Mouse (Mus musculus) MEL (cell line): ENCODE data around the gene Vdac2. TPM values are rescaled to one million over a fixed set of nuclear protein-coding genes. Genes with fewer than 3 reads are reported as not detected.
A peak's percentile ranks its signal among the peaks of the same experiment; 100 is the strongest.

Experiments
- DNase-seq: peaks from one replicate; pipeline ENCODE4 v3.0.0; 2011; ENCODE audit warnings: low read depth, low spot score
- H3K27ac ChIP-seq: 2 replicates; pipeline ENCODE4 v1.5.1; 2012; ENCODE audit warnings: low read depth, mild to moderate bottlenecking, control low read depth, low read length, moderate library complexity; ENCODE audit not compliant: control insufficient read depth
- H3K27me3 ChIP-seq, 2 experiments: fragments of 150-350 bp in 1 of 2; sonication (generic) in 1 of 2; 2 replicates each; pipeline ENCODE4 v1.6.1; 2012; ENCODE audit warnings: low read length in 2 of 2, mild to moderate bottlenecking in 2 of 2, improper control_type of control experiment in 1 of 2, moderate library complexity in 1 of 2; ENCODE audit not compliant: insufficient read depth in 2 of 2, control insufficient read depth in 1 of 2
- H3K36me3 ChIP-seq, 2 experiments: 2 replicates each; pipeline ENCODE4 v1.6.1; 2012 to 2014; ENCODE audit warnings: low read length in 2 of 2, improper control_type of control experiment in 1 of 2, inconsistent platforms in 1 of 2, mild to moderate bottlenecking in 1 of 2; ENCODE audit not compliant: insufficient read depth in 2 of 2, control insufficient read depth in 1 of 2
- H3K4me1 ChIP-seq, 2 experiments: fragments of 150-350 bp in 1 of 2; sonication (generic) in 1 of 2; 2 replicates each; pipeline ENCODE4 v1.6.1; 2012; ENCODE audit warnings: low read length in 2 of 2, improper control_type of control experiment in 1 of 2, mild to moderate bottlenecking in 1 of 2; ENCODE audit not compliant: insufficient read depth in 2 of 2, control insufficient read depth in 1 of 2
- H3K4me3 ChIP-seq, 2 experiments: fragments of 150-350 bp in 1 of 2; sonication (generic) in 1 of 2; 2 replicates each; pipeline ENCODE4 v1.5.1; 2012; ENCODE audit warnings: low read depth in 2 of 2, low read length in 2 of 2, mild to moderate bottlenecking in 2 of 2, moderate library complexity in 2 of 2, control low read depth in 1 of 2, improper control_type of control experiment in 1 of 2; ENCODE audit not compliant: control insufficient read depth in 1 of 2, insufficient read depth in 1 of 2
- H3K79me2 ChIP-seq: 2 replicates; pipeline ENCODE4 v1.6.1; 2012; ENCODE audit warnings: mild to moderate bottlenecking, low read length, moderate library complexity; ENCODE audit not compliant: control insufficient read depth, poor library complexity, insufficient read depth
- H3K9ac ChIP-seq: 2 replicates; pipeline ENCODE4 v1.6.1; 2012; ENCODE audit warnings: low read depth, mild to moderate bottlenecking, control low read depth, low read length, moderate library complexity; ENCODE audit not compliant: control insufficient read depth, poor library complexity, severe bottlenecking
- H3K9me3 ChIP-seq: fragments of 150-350 bp; sonication (generic); replicated peaks from 2 replicates; pipeline ENCODE4 v1.6.1; 2012; ENCODE audit warnings: mild to moderate bottlenecking, low read length, improper control_type of control experiment, moderate library complexity; ENCODE audit not compliant: insufficient read depth
- E2F4 ChIP-seq: IDR thresholded peaks from 2 replicates; pipeline ENCODE4 v1.6.1; 2011; ENCODE audit warnings: low read depth, low read length, improper control_type of control experiment, borderline replicate concordance
- ELF1 ChIP-seq: IDR thresholded peaks from 2 replicates; pipeline ENCODE4 v1.6.1; 2014; ENCODE audit warnings: low read depth, mild to moderate bottlenecking, inconsistent platforms, low read length, improper control_type of control experiment, moderate library complexity
- EP300 ChIP-seq, 2 experiments: IDR thresholded peaks; 2 replicates each; pipeline ENCODE4 v1.6.1; 2011; ENCODE audit warnings: improper control_type of control experiment in 2 of 2, low read length in 2 of 2, low read depth in 1 of 2, mild to moderate bottlenecking in 1 of 2
- ETS1 ChIP-seq: IDR thresholded peaks from 2 replicates; pipeline ENCODE4 v1.6.1; 2012; ENCODE audit warnings: low read depth, mild to moderate bottlenecking, inconsistent platforms, low read length, improper control_type of control experiment, moderate library complexity
- GABPA ChIP-seq: IDR thresholded peaks from 2 replicates; pipeline ENCODE4 v1.6.1; 2012; ENCODE audit warnings: low read depth, mild to moderate bottlenecking, inconsistent platforms, low read length, improper control_type of control experiment, moderate library complexity
- GATA1 ChIP-seq: IDR thresholded peaks from 2 replicates; pipeline ENCODE4 v1.6.1; 2011; ENCODE audit warnings: low read depth, low read length, improper control_type of control experiment
- KAT2A ChIP-seq: conservative IDR thresholded peaks from 2 replicates; pipeline ENCODE4 v1.6.1; 2012; ENCODE audit warnings: low read depth, low read length, improper control_type of control experiment, inconsistent platforms
- MAFK ChIP-seq: IDR thresholded peaks from 2 replicates; pipeline ENCODE4 v1.6.1; 2011; ENCODE audit warnings: low read depth, mild to moderate bottlenecking, low read length, improper control_type of control experiment, borderline replicate concordance
- MAX ChIP-seq: IDR thresholded peaks from 2 replicates; pipeline ENCODE4 v1.6.1; 2011; ENCODE audit warnings: low read length, improper control_type of control experiment
- MAZ ChIP-seq: IDR thresholded peaks from 2 replicates; pipeline ENCODE4 v1.6.1; 2012; ENCODE audit warnings: low read depth, mild to moderate bottlenecking, inconsistent platforms, low read length, improper control_type of control experiment
- MXI1 ChIP-seq: IDR thresholded peaks from 2 replicates; pipeline ENCODE4 v1.6.1; 2011; ENCODE audit warnings: mild to moderate bottlenecking, low read depth, low read length, improper control_type of control experiment
- MYB ChIP-seq: IDR thresholded peaks from 2 replicates; pipeline ENCODE4 v1.6.1; 2011; ENCODE audit warnings: mild to moderate bottlenecking, low read depth, low read length, improper control_type of control experiment
- MYC ChIP-seq: IDR thresholded peaks from 2 replicates; pipeline ENCODE4 v1.6.1; 2011; ENCODE audit warnings: low read depth, mild to moderate bottlenecking, low read length, improper control_type of control experiment, moderate library complexity
- NELFE ChIP-seq: IDR thresholded peaks from 2 replicates; pipeline ENCODE4 v1.6.1; 2011; ENCODE audit warnings: low read depth, low read length, improper control_type of control experiment
- NRF1 ChIP-seq: IDR thresholded peaks from 2 replicates; pipeline ENCODE4 v1.6.1; 2014; ENCODE audit warnings: low read depth, mild to moderate bottlenecking, inconsistent platforms, low read length, improper control_type of control experiment, moderate library complexity; ENCODE audit not compliant: poor library complexity, insufficient read depth, severe bottlenecking
- POLR2A ChIP-seq, 2 experiments: IDR thresholded peaks; 2 replicates each; pipeline ENCODE4 v1.6.1; 2011 to 2012; ENCODE audit warnings: low read length in 2 of 2, mild to moderate bottlenecking in 2 of 2, control low read depth in 1 of 2, improper control_type of control experiment in 1 of 2, low read depth in 1 of 2, moderate library complexity in 1 of 2; ENCODE audit not compliant: control insufficient read depth in 1 of 2, insufficient read depth in 1 of 2, poor library complexity in 1 of 2
- POLR2AphosphoS2 ChIP-seq: IDR thresholded peaks from 2 replicates; pipeline ENCODE4 v1.6.1; 2011; ENCODE audit warnings: low read length, improper control_type of control experiment
- RAD21 ChIP-seq: IDR thresholded peaks from 2 replicates; pipeline ENCODE4 v1.6.1; 2011; ENCODE audit warnings: mild to moderate bottlenecking, low read depth, low read length, improper control_type of control experiment
- RCOR1 ChIP-seq: IDR thresholded peaks from 2 replicates; pipeline ENCODE4 v1.6.1; 2012; ENCODE audit warnings: low read depth, mild to moderate bottlenecking, inconsistent platforms, low read length, improper control_type of control experiment
- SIN3A ChIP-seq: IDR thresholded peaks from 2 replicates; pipeline ENCODE4 v1.6.1; 2012; ENCODE audit warnings: low read length, improper control_type of control experiment, inconsistent platforms
- TAL1 ChIP-seq: IDR thresholded peaks from 2 replicates; pipeline ENCODE4 v1.6.1; 2012; ENCODE audit warnings: mild to moderate bottlenecking, inconsistent platforms, low read length, moderate library complexity, mixed read lengths
- TBP ChIP-seq: IDR thresholded peaks from 2 replicates; pipeline ENCODE4 v1.8.0; 2011; ENCODE audit warnings: low read depth, low read length, improper control_type of control experiment
- TCF12 ChIP-seq: IDR thresholded peaks from 2 replicates; pipeline ENCODE4 v1.6.1; 2014; ENCODE audit warnings: low read depth, mild to moderate bottlenecking, inconsistent platforms, low read length, improper control_type of control experiment, moderate library complexity
- UBTF ChIP-seq: IDR thresholded peaks from 2 replicates; pipeline ENCODE4 v1.6.1; 2012; ENCODE audit warnings: low read depth, mild to moderate bottlenecking, inconsistent platforms, low read length, improper control_type of control experiment, moderate library complexity, borderline replicate concordance; ENCODE audit not compliant: insufficient read depth
- USF1 ChIP-seq: IDR thresholded peaks from 2 replicates; pipeline ENCODE4 v1.6.1; 2014; ENCODE audit warnings: low read depth, mild to moderate bottlenecking, inconsistent platforms, low read length, improper control_type of control experiment, moderate library complexity
- ZC3H11A ChIP-seq: IDR thresholded peaks from 2 replicates; pipeline ENCODE4 v1.6.1; 2012; ENCODE audit warnings: low read depth, mild to moderate bottlenecking, inconsistent platforms, low read length, improper control_type of control experiment
- ZMIZ1 ChIP-seq: IDR thresholded peaks from 2 replicates; pipeline ENCODE4 v1.6.1; 2012; ENCODE audit warnings: low read depth, mild to moderate bottlenecking, inconsistent platforms, low read length, improper control_type of control experiment, moderate library complexity
- polyA plus RNA-seq, 2 experiments: library from polyadenylated mRNA; stranded (reverse) in 1 of 2; unstranded in 1 of 2; fragments of >175 nt in 1 of 2; fragments of >200 nt in 1 of 2; gene quantifications; 2 replicates each; pipeline versions ENCODE4 v1.2.1 to v1.2.4; 2012; ENCODE audit warnings: low replicate concordance in 2 of 2, low read depth in 1 of 2; ENCODE audit not compliant: insufficient read length in 2 of 2, insufficient read depth in 1 of 2, missing spikeins in 1 of 2
- total RNA-seq: library from RNA; depleted of rRNA; stranded (reverse); fragments of 300-350 nt; gene quantifications from 2 replicates; pipeline ENCODE4 v1.2.3, GENCODE M21; 2012

Vdac2 gene
- total and polyA plus RNA-seq, 3 experiments = 74.9 to 327 (median 247) TPM

GRCm38 (mm10) chr14:21822795-21823374 is 2.2 kb upstream of the Vdac2 start:
- TF ChIP-seq UBTF (0 out of 2 replicates have a peak, but pooled peaks have one; percentile 43), ZMIZ1 (no peak), MYB (peak; percentile 78), ELF1 (0 out of 2 replicates have a peak, but pooled peaks have one; percentile 26), ZC3H11A (0 out of 2 replicates have a peak, but pooled peaks have one; percentile 5), POLR2AphosphoS2 (peak; percentile 48; the same call in 1 of the 2 replicates), MAX (peak; percentile 21; the same call in 1 of the 2 replicates), MAZ (no peak), NRF1 (no peak), GATA1 (peak; percentile 84), NELFE (peak; percentile 55), POLR2A (IDR thresholded peaks at IDR 0.05; ENCODE audit: control insufficient read depth in 1 of 2, insufficient read depth in 1 of 2, low read depth in 1 of 2, low read length in 2 of 2, poor library complexity in 1 of 2) (peak; percentile 30 to 65; a peak in 2 of 4 replicates), TAL1 (peak; percentile 91), KAT2A (no peak), SIN3A (peak; percentile 73), GABPA (0 out of 2 replicates have a peak, but pooled peaks have one; percentile 18), MXI1 (peak; percentile 58), MYC (0 out of 2 replicates have a peak, but pooled peaks have one; percentile 47), TBP (peak; percentile 80), RAD21 (no peak), TCF12 (peak; percentile 80), EP300 (IDR thresholded peaks at IDR 0.05; ENCODE audit: low read depth in 1 of 2, low read length in 2 of 2) (peak; percentile 54 to 90), USF1 (peak; percentile 80), MAFK (no peak), E2F4 (no peak), RCOR1 (no peak), ETS1 (peak; percentile 84)
- Histone ChIP-seq H3K4me3 (peak overlapping the region; percentile 5 to 17), H3K27me3 (no peaks in the 10 kb centered on the region), H3K27ac (peak overlapping the region; percentile 89), H3K36me3 (peaks cover 0 to 15% of the 10 kb centered on the region in 2 experiments; a peak in 2 of 4 replicates), H3K4me1 (peaks cover 6 to 12% of the 10 kb centered on the region in 2 experiments), H3K9me3 (no peaks in the 10 kb centered on the region), H3K9ac (peak overlapping the region; percentile 60), H3K79me2 (no peaks in the 10 kb centered on the region)
- DNase-seq = peak; percentile 91
